Mouse (Mus musculus): ENCODE data around the gene Olfr1555-ps1. TPM values are rescaled to one million over a fixed set of nuclear protein-coding genes. Genes with fewer than 3 reads are reported as not detected.
A peak's percentile ranks its signal among the peaks of the same experiment; 100 is the strongest.

Gene Olfr1555-ps1
- polyA plus RNA-seq, 2 experiments, result not detected

DNA sequence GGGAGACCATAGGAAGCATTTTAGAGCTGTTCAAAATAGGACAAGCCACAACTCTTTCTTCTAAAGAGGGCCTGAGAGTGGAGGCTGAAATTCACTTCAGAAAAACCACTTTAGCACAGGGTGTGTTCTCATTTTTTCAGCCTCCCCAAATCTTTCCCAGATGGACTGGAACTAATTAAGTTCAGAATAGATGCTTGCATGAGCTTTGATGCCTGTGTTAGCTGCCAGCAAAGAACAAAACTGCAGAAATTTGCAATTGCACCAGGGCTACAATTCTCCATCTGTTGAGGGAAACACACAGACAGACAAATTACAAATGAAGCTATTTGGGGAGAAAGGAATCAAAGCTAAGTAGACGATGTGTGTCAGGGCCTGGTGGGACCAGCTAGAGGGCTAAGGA is 26.6 kb downstream of the Olfr1555-ps1 start:
- Histone ChIP-seq H3K9me3 (ENCODE audit: control insufficient read depth, low read length) (no peaks in the 10 kb centered on the region), H3K27me3 (ENCODE audit: control insufficient read depth, insufficient read depth, low read length) (no peaks in the 10 kb centered on the region), H3K27ac (no peak overlapping the region), H3K9ac (replicated peaks) (no peak overlapping the region), H3K4me1 (replicated peaks; ENCODE audit: control insufficient read depth in 2 of 2, insufficient read depth in 2 of 2, low read length in 1 of 2) (no peaks in the 10 kb centered on the region), H3K4me2 (ENCODE audit: low read depth) (no peak overlapping the region), H3K4me3 (ENCODE audit: insufficient read depth in 1 of 2, low read depth in 2 of 2, low read length in 2 of 2) (no peak overlapping the region), H3K36me3 (replicated peaks; ENCODE audit: control insufficient read depth, insufficient read depth, low read depth) (no peaks in the 10 kb centered on the region)
- DNase-seq (ENCODE audit: low read depth in 3 of 3, low spot score in 3 of 3) (no peak), ATAC-seq (ENCODE audit: insufficient read depth) (no peak)
- no peak for TF ChIP-seq CTCF (IDR thresholded peaks at IDR 0.05; ENCODE audit: low read depth)
- TF ChIP-seq EP300 (IDR thresholded peaks at IDR 0.05; ENCODE audit: low read depth), result no peak
- 55% methylated on average over 1 of the region's 1 CpGs for whole genome bisulfite sequencing (ENCODE audit: insufficient replicate concordance)

DNA sequence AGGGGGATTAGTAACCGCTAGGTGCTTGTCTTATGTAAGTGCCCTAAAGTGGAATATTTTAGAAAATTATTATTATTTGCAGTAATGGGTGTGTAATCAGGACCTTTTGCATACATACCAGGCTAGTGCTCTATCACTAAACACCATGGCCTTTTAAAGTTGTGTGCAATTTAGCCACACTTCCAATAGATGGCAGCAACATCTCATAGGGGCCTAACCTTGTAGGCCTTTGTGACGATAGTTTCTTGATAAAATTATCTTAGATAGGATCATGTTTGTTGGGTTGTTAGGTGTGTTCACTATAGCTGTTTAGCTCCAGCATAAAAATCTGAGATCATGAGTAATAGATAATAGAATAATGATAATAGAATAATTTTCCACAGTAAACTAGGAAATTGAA is 35.6 kb downstream of the Olfr1555-ps1 start:
- WGBS (ENCODE audit: insufficient replicate concordance), result 34% methylated on average over 2 of the region's 2 CpGs
- TF ChIP-seq CTCF (IDR thresholded peaks at IDR 0.05; ENCODE audit: low read depth) (peak; percentile 39; the same call in 1 of the 2 replicates), EP300 (IDR thresholded peaks at IDR 0.05; ENCODE audit: low read depth) (no peak)
- H3K4me1 ChIP-seq (replicated peaks; ENCODE audit: control insufficient read depth in 2 of 2, insufficient read depth in 2 of 2, low read length in 1 of 2), result no peaks in the 10 kb centered on the region
- DNase-seq (ENCODE audit: low read depth in 3 of 3, low spot score in 3 of 3) (no peak), ATAC-seq (ENCODE audit: insufficient read depth) (no peak)
- H3K27ac ChIP-seq, result no peak overlapping the region
- H3K9me3 ChIP-seq (ENCODE audit: control insufficient read depth, low read length), result no peaks in the 10 kb centered on the region
- no peak overlapping the region for H3K4me2 ChIP-seq (ENCODE audit: low read depth)
- H3K9ac ChIP-seq (replicated peaks), result no peak overlapping the region
- H3K4me3 ChIP-seq (ENCODE audit: insufficient read depth in 1 of 2, low read depth in 2 of 2, low read length in 2 of 2), result no peak overlapping the region
- H3K36me3 ChIP-seq (replicated peaks; ENCODE audit: control insufficient read depth, insufficient read depth, low read depth), result no peaks in the 10 kb centered on the region
- H3K27me3 ChIP-seq (ENCODE audit: control insufficient read depth, insufficient read depth, low read length), result no peaks in the 10 kb centered on the region

DNA sequence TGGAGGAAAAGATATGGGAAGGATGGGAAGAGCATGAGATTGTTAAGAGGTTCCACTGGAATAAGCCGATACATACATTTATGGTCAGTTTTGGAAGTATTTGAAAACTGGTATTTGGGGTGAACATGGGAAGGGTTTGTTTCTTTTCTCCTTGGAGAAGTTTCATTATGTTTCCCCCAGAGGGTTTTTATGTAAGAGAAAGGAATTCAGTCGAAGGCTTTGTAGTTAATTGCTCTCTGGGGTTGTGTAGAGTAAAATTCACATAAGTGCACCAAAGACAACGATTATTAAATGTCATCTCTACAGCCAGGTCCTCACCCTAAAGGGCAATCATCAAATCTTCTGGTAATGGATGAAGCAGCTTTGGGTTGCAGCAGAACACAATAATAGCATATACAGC is 46.8 kb downstream of the Olfr1555-ps1 start, which contains the start of gene Olfr76:
Gene Olfr76 (minus strand): TSS at position 101 of the 400 bp plus-strand sequence.
- no peaks in the 10 kb centered on the region for H3K36me3 ChIP-seq (replicated peaks; ENCODE audit: control insufficient read depth, insufficient read depth, low read depth)
- no peaks in the 10 kb centered on the region for H3K9me3 ChIP-seq (ENCODE audit: control insufficient read depth, low read length)
- no peak within 1 kb of the TSS for H3K9ac ChIP-seq (replicated peaks)
- TF ChIP-seq EP300 (IDR thresholded peaks at IDR 0.05; ENCODE audit: low read depth) (no peak), CTCF (IDR thresholded peaks at IDR 0.05; ENCODE audit: low read depth) (no peak)
- H3K4me2 ChIP-seq (ENCODE audit: low read depth), result no peak within 1 kb of the TSS
- no peaks in the 10 kb centered on the region for H3K27me3 ChIP-seq (ENCODE audit: control insufficient read depth, insufficient read depth, low read length)
- ATAC-seq (ENCODE audit: insufficient read depth) (no peak), DNase-seq (ENCODE audit: low read depth in 3 of 3, low spot score in 3 of 3) (no peak)
- no peak within 1 kb of the TSS for H3K4me3 ChIP-seq (ENCODE audit: insufficient read depth in 1 of 2, low read depth in 2 of 2, low read length in 2 of 2)
- H3K4me1 ChIP-seq (replicated peaks; ENCODE audit: control insufficient read depth in 2 of 2, insufficient read depth in 2 of 2, low read length in 1 of 2), result no peaks in the 10 kb centered on the region
- H3K27ac ChIP-seq, result no peak within 1 kb of the TSS
- WGBS (ENCODE audit: insufficient replicate concordance), result 48% methylated on average over 3 of the region's 3 CpGs

DNA sequence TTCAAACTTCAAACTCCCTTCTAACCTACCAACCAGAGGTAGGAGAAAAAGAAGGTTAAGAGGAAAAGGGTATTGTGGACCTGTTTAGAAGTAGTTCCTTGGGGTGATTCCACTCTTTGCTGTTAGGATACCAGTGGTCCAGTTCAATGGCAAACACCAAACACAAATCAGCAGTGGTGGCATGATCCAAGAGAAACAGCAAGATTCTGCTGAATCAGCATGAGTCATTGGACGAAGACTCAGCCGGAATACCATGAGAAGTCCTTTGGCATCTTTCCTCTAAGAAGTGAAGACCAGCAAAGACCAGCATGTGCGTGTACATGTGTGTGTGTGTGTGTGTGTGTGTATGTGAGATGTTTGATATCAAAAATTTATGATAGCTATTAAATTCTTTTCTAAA is 53.4 kb downstream of the Olfr1555-ps1 start:
- TF ChIP-seq CTCF (IDR thresholded peaks at IDR 0.05; ENCODE audit: low read depth) (no peak), EP300 (IDR thresholded peaks at IDR 0.05; ENCODE audit: low read depth) (no peak)
- DNase-seq (ENCODE audit: low read depth in 3 of 3, low spot score in 3 of 3) (no peak), ATAC-seq (ENCODE audit: insufficient read depth) (no peak)
- WGBS (ENCODE audit: insufficient replicate concordance), result 60% methylated on average over 3 of the region's 3 CpGs
- Histone ChIP-seq H3K36me3 (replicated peaks; ENCODE audit: control insufficient read depth, insufficient read depth, low read depth) (no peaks in the 10 kb centered on the region), H3K4me2 (ENCODE audit: low read depth) (no peak overlapping the region), H3K27ac (no peak overlapping the region), H3K4me1 (replicated peaks; ENCODE audit: control insufficient read depth in 2 of 2, insufficient read depth in 2 of 2, low read length in 1 of 2) (no peaks in the 10 kb centered on the region), H3K27me3 (ENCODE audit: control insufficient read depth, insufficient read depth, low read length) (no peaks in the 10 kb centered on the region), H3K9ac (replicated peaks) (no peak overlapping the region), H3K4me3 (ENCODE audit: insufficient read depth in 1 of 2, low read depth in 2 of 2, low read length in 2 of 2) (no peak overlapping the region), H3K9me3 (ENCODE audit: control insufficient read depth, low read length) (no peaks in the 10 kb centered on the region)

DNA sequence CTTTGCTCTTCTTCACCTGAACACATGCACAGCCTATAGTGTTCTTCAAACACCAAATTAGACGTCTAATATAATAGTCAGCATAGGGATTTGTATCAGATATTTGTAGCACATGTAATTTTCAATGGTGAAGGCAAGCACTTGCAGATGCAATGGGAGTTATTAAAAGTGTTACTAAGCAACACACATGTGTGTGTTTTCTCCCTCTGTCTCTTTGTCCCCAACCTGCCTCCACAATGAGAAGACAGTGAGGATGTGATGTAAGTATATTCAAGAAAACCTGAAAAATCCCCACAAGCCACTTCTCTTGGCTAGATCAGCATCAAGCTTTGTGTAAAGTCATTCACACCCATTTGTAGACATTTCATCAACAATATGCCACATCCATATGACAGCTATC is 54.1 kb downstream of the Olfr1555-ps1 start, which contains the start of gene Olfr1428:
Gene Olfr1428 (minus strand): TSS at position 101 of the 400 bp plus-strand sequence.
- no peak for DNase-seq (ENCODE audit: low read depth in 3 of 3, low spot score in 3 of 3)
- Histone ChIP-seq H3K4me3 (ENCODE audit: insufficient read depth in 1 of 2, low read depth in 2 of 2, low read length in 2 of 2) (no peak within 1 kb of the TSS), H3K4me2 (ENCODE audit: low read depth) (no peak within 1 kb of the TSS), H3K27ac (no peak within 1 kb of the TSS), H3K9ac (replicated peaks) (no peak within 1 kb of the TSS), H3K9me3 (ENCODE audit: control insufficient read depth, low read length) (no peaks in the 10 kb centered on the region), H3K27me3 (ENCODE audit: control insufficient read depth, insufficient read depth, low read length) (no peaks in the 10 kb centered on the region), H3K4me1 (replicated peaks; ENCODE audit: control insufficient read depth in 2 of 2, insufficient read depth in 2 of 2, low read length in 1 of 2) (no peaks in the 10 kb centered on the region), H3K36me3 (replicated peaks; ENCODE audit: control insufficient read depth, insufficient read depth, low read depth) (no peaks in the 10 kb centered on the region)
- ATAC-seq (ENCODE audit: insufficient read depth), result no peak
- 39% methylated on average over 1 of the region's 1 CpGs for WGBS (ENCODE audit: insufficient replicate concordance)
- no peak for TF ChIP-seq EP300 (IDR thresholded peaks at IDR 0.05; ENCODE audit: low read depth)
- no peak for TF ChIP-seq CTCF (IDR thresholded peaks at IDR 0.05; ENCODE audit: low read depth)

Other genes with a start within 250 kb of the Olfr1555-ps1 start
- 8.2 and 11.7 TPM in 2 replicates for gene Osbp, start 204.2 kb downstream of the Olfr1555-ps1 start, polyA plus RNA-seq (2012; rRNA removed)
- gene Osbp, start 204.2 kb downstream of the Olfr1555-ps1 start, polyA plus RNA-seq (2014; fragmentation: Nextera tagmentation; extraction: Ambion mirVana), result 3.9 and 5.0 TPM in 2 replicates
- not detected in 2 replicates for gene Olfr1423, start 128.8 kb downstream of the Olfr1555-ps1 start, polyA plus RNA-seq (2012; rRNA removed)
- not detected in 2 replicates for gene Olfr1423, start 128.8 kb downstream of the Olfr1555-ps1 start, polyA plus RNA-seq (2014; fragmentation: Nextera tagmentation; extraction: Ambion mirVana)
- gene Olfr1424, start 107.4 kb downstream of the Olfr1555-ps1 start, polyA plus RNA-seq (2012; rRNA removed), result not detected in 2 replicates
- gene Olfr1424, start 107.4 kb downstream of the Olfr1555-ps1 start, polyA plus RNA-seq (2014; fragmentation: Nextera tagmentation; extraction: Ambion mirVana), result not detected in 2 replicates
- not detected in 2 replicates for gene Olfr1425, start 92.4 kb downstream of the Olfr1555-ps1 start, polyA plus RNA-seq (2012; rRNA removed)
- gene Olfr1425, start 92.4 kb downstream of the Olfr1555-ps1 start, polyA plus RNA-seq (2014; fragmentation: Nextera tagmentation; extraction: Ambion mirVana), result not detected in 2 replicates
- not detected in 2 replicates for gene Olfr1426, start 78.1 kb downstream of the Olfr1555-ps1 start, polyA plus RNA-seq (2012; rRNA removed)
- not detected in 2 replicates for gene Olfr1426, start 78.1 kb downstream of the Olfr1555-ps1 start, polyA plus RNA-seq (2014; fragmentation: Nextera tagmentation; extraction: Ambion mirVana)
- not detected in 2 replicates for gene Olfr1427, start 66.8 kb downstream of the Olfr1555-ps1 start, polyA plus RNA-seq (2012; rRNA removed)
- not detected in 2 replicates for gene Olfr1427, start 66.8 kb downstream of the Olfr1555-ps1 start, polyA plus RNA-seq (2014; fragmentation: Nextera tagmentation; extraction: Ambion mirVana)
- not detected in 2 replicates for gene Olfr1428, start 54.2 kb downstream of the Olfr1555-ps1 start, polyA plus RNA-seq (2012; rRNA removed)
- not detected in 2 replicates for gene Olfr1428, start 54.2 kb downstream of the Olfr1555-ps1 start, polyA plus RNA-seq (2014; fragmentation: Nextera tagmentation; extraction: Ambion mirVana)
- not detected in 2 replicates for gene Olfr76, start 46.9 kb downstream of the Olfr1555-ps1 start, polyA plus RNA-seq (2012; rRNA removed)
- gene Olfr76, start 46.9 kb downstream of the Olfr1555-ps1 start, polyA plus RNA-seq (2014; fragmentation: Nextera tagmentation; extraction: Ambion mirVana), result not detected in 2 replicates
- not detected in 2 replicates for gene Olfr1431, start 30.5 kb upstream of the Olfr1555-ps1 start, polyA plus RNA-seq (2012; rRNA removed)
- gene Olfr1431, start 30.5 kb upstream of the Olfr1555-ps1 start, polyA plus RNA-seq (2014; fragmentation: Nextera tagmentation; extraction: Ambion mirVana), result not detected in 2 replicates
- gene Olfr1432, start 62.5 kb upstream of the Olfr1555-ps1 start, polyA plus RNA-seq (2012; rRNA removed), result not detected in 2 replicates
- gene Olfr1432, start 62.5 kb upstream of the Olfr1555-ps1 start, polyA plus RNA-seq (2014; fragmentation: Nextera tagmentation; extraction: Ambion mirVana), result not detected in 2 replicates
- not detected in 2 replicates for gene Olfr262, start 71.5 kb upstream of the Olfr1555-ps1 start, polyA plus RNA-seq (2012; rRNA removed)
- gene Olfr262, start 71.5 kb upstream of the Olfr1555-ps1 start, polyA plus RNA-seq (2014; fragmentation: Nextera tagmentation; extraction: Ambion mirVana), result not detected in 2 replicates
- gene Olfr235, start 90.9 kb upstream of the Olfr1555-ps1 start, polyA plus RNA-seq (2012; rRNA removed), result not detected in 2 replicates
- gene Olfr235, start 90.9 kb upstream of the Olfr1555-ps1 start, polyA plus RNA-seq (2014; fragmentation: Nextera tagmentation; extraction: Ambion mirVana), result not detected in 2 replicates
- gene Olfr1434, start 109.7 kb upstream of the Olfr1555-ps1 start, polyA plus RNA-seq (2012; rRNA removed), result not detected in 2 replicates
- not detected in 2 replicates for gene Olfr1434, start 109.7 kb upstream of the Olfr1555-ps1 start, polyA plus RNA-seq (2014; fragmentation: Nextera tagmentation; extraction: Ambion mirVana)
- not detected in 2 replicates for gene Olfr1436, start 129.0 kb upstream of the Olfr1555-ps1 start, polyA plus RNA-seq (2012; rRNA removed)
- not detected in 2 replicates for gene Olfr1436, start 129.0 kb upstream of the Olfr1555-ps1 start, polyA plus RNA-seq (2014; fragmentation: Nextera tagmentation; extraction: Ambion mirVana)
- not detected in 2 replicates for gene Olfr1437, start 155.0 kb upstream of the Olfr1555-ps1 start, polyA plus RNA-seq (2012; rRNA removed)
- gene Olfr1437, start 155.0 kb upstream of the Olfr1555-ps1 start, polyA plus RNA-seq (2014; fragmentation: Nextera tagmentation; extraction: Ambion mirVana), result not detected in 2 replicates
- gene Olfr1438-ps1, start 165.8 kb upstream of the Olfr1555-ps1 start, polyA plus RNA-seq (2012; rRNA removed), result not detected in 2 replicates
- gene Olfr1438-ps1, start 165.8 kb upstream of the Olfr1555-ps1 start, polyA plus RNA-seq (2014; fragmentation: Nextera tagmentation; extraction: Ambion mirVana), result not detected in 2 replicates
- gene Olfr1440, start 217.2 kb upstream of the Olfr1555-ps1 start, polyA plus RNA-seq (2012; rRNA removed), result not detected in 2 replicates
- gene Olfr1440, start 217.2 kb upstream of the Olfr1555-ps1 start, polyA plus RNA-seq (2014; fragmentation: Nextera tagmentation; extraction: Ambion mirVana), result not detected in 2 replicates
- not detected in 2 replicates for gene Olfr1441, start 247.3 kb upstream of the Olfr1555-ps1 start, polyA plus RNA-seq (2012; rRNA removed)
- gene Olfr1441, start 247.3 kb upstream of the Olfr1555-ps1 start, polyA plus RNA-seq (2014; fragmentation: Nextera tagmentation; extraction: Ambion mirVana), result not detected in 2 replicates

Data from liver, embryonic 14.5 days (tissue).